Mouse (Mus musculus) cerebellum, postnatal 25 days (tissue): Measurements from ENCODE around the gene Mfsd11.
"Not testable (repeated sequence)": the region's sequence is repeated elsewhere in the genome, so short reads cannot be mapped to it uniquely, and the experiment has no call there.

ENCODE experiments used
- DNase-seq, 2 experiments: peaks; one replicate each; pipeline ENCODE4 v3.0.0; 2021; ENCODE audit warnings: mixed read lengths in 2 of 2

Mfsd11 gene

DNA sequence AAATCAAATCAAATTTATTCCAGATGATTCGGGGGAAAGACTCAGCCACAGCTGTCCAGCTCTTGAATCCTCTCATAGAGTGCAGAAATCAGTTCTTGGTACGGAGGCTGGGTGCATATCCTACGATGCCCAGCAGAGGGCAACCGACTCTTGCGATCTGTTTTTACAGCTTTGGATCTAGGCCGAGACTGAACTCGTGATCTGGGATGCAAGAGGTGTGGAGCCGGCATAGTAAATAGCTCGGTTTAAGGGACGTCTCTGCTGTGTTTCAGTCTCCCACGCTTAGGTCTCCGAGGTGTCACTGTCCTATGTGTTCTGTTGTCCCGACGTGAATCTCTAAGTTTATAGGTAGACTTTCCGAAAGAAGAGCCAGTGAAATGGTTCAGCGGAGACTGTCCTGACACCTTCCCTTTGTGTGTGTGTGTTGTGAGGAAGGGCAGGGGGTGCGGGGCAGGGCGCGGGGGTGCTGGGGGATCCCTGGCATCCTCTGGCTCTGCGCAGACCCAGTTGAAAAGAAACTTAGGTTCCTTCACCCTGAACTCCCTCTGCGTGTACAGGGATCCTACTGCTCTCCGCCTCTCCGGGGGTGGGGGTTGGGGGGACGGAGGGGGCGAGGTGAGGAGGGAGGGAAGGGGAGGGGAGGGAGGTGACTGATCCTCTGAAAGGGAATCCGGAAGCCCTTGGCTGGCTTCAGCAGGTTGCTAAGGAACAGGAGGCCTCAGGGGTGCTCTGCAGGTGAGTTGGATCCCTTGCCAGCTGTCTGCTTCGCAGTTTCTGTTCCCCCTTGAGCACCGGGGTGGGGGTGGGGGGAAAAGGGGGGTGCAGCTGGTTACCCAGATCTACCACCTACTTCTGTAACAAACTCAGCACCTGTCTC, 33.3 kb downstream of the Mfsd11 start:
- peak; percentile 85 to 90 for DNase-seq

DNA sequence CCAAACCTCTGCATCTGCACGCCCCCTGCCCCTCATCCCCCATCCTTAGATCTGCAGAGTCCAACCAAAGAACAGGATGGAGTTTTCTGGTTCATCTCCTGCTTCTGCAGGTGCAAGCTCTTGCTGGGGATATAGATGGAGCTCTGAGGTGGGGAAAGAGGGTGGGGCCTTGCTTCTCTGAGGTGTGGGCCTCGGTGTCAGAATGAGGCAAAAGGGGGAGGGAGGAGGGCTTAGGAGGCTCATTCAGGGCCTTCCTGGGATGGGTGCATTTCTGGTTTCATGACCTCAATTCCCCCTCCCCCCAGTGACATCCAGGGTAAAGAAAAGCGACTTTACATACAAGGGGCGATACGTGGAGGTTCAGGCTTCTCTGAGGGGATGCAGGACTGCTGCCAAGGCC, 34.9 kb downstream of the Mfsd11 start:
- no peak for DNase-seq

DNA sequence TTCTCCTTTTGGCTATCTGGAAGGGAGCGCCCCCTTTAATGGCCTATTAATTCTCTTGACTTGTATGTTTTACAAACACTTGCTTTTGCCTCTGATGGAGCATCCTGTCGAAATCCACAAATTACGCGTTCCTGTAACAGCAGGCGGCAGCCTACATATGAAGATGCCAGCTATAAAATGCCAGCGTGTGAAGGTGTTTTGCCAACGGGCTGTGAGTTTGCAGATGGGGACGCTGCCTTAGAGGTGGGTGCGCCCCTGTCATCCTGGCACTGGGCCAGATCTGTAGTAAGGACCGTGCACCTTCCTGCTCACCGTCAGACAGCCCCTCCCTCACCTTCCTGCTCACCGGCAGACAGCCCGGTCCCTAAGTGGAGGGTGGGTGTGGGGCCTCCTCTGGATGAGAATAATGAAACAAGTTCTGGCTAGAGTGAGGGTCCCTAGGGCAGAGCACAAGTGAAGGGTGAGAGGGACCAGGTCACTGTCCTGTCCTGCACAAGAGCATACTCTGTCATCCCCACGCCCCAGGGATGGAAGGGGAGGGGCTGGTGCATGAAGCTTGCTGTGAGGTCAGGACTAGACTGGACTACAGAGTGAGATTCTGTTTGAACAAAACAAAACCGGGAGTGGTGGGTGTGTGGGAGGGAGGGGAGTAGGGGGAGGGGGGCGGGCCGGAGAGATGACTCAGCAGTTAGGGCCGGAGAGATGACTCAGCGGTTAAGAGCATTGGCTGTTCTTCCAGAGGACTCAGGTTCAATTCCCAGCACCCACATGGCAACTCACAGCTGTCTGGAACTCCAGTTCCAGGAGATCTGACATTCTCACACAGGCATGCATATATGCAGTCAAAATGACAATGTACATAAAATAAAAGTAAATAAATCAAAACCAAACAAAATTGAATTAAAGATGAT, 41.5 kb downstream of the Mfsd11 start:
- DNase-seq, result peak in 1 of 2 experiments; percentile 28

DNA sequence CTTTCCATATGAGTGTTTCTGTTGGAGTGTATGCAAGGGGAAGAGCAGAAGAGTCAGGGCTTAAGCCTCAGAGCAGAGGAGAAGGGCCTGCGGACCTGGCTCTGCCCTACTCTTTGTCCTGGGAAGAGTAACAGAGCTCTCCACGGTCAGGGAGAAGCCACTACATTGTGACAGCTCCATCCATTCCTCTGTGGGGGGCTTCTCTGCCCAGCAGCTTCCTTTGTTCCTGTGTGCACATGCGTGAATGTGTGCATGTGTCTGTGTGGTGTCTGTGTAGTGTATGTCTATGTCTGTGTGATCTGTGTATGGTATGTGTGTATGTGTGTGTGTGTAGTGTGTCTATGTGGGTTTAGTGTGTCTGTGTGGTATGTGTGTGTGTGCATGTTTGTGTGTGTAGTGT, 43.2 kb downstream of the Mfsd11 start:
- no peak for DNase-seq

DNA sequence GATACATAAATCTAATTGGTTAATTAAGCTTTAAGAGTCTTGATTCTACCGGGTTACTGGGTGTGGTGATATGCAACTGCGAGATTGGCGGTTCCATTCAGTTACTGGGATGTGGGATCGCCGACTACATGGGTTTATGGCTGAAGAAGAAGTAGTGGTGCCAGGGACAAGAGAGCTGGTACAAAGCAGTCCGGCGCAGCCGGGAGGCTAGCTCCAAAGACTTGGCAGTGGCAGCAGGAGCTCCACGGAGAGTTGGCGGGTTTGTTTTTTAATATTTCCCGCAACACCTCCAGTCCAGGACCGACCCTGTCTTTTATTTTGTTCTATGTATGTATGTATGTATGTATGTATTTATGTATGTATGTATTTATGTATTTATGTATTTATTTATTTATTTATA, 47.0 kb downstream of the Mfsd11 start:
- peak in 1 of 2 experiments; percentile 33 for DNase-seq

DNA sequence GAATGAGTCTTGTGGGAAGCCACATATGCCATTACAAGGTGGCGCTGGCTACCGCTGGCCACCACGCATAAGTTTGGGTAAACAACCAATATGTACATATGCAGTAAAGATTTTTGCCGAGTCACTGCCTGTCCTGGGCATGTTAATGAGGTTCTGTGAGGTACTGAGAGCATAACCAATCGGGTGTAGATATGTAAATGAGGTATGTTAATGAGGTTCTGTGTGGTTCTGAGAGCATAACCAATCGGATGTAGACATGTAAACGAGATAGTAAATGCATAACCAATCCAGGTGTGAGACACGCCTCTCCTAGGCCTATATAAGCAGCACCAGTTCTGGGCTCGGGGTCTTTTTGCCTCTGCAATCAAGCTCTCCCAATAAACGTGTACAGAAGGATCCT, 50.3 kb downstream of the Mfsd11 start:
- DNase-seq, result not testable (repeated sequence)

DNA sequence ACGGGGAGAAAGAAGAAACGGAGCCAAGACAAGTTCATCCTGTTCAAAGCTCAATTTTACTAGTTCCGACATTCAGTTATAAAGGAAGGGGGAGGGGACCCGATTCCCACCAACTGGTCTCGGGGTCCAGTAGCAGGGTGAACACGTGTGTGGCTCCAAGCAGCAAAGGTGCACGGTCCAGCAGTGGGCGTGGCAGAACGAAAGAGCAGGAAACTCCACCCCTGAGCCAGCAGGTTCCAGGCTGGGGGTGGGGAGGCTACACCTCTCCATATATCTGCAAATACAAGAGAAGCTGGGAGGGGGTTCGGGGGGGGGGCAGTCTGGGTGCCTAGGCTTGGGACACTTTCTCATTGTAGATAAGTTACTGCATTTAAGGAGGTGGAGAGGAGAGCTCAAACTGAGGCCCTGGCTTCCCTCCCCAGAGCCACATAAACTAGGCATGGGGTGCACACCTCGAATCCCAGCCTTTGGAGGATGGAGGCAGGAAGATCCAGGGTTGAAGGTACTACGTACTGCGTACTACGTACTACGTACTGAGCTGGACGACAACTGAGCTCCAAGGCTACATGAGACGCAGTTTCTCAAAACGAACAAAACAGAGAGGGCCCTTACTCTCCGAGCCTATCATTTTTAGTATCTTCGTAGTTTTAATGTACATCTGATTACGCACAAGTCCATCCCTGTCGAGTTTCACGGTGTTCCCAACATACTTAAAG, 53.7 kb downstream of the Mfsd11 start:
- DNase-seq, result no peak

DNA sequence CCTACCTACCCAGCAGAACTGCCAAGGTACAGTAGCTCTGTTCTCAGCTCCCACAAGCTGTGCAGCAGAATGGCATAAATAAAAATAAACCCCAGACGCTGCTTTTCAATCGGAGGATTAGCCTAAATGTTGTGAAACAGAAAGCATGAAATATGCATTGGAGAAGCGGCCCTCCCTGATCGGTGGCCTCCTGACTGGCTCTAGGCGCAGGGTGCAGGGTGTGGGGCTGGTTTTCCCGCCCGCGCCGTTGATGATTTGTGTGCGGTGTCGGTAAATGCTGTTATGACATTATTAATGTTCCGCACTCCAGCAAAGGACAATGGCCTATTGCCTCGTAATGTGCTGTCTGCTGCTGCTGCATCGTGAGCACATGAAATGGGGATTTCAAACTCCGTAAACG, 61.3 kb downstream of the Mfsd11 start:
- DNase-seq, result no peak

DNA sequence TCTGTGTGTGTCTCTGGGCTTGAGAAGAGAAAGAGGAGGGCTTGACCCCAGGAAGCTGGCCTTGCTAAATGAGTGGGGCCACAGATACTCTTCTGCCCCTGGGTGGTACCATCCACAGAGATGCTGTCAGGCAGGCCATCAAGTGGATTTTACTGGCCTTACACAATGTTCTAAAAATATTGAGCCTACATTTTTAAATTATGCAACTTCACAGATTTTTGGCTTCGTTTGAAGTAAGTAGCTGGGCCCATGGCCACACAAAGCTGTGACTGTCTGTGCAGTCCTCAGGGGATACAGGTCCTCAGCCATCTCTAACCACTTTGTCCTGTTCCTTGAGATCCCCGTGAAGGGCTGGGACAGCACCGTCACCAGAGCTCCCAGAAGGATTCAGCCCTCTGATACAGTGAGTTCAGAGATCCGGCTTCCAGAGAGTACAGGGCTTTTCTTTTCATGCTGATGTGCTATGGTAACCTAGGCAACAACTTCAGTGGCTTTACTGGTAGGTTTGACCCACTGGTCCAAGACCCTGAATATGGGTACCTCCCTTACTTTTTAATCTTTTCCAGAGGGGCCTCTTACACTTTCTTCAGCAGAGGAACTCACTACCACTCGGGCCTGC, 62.1 kb downstream of the Mfsd11 start:
- DNase-seq, result no peak

DNA sequence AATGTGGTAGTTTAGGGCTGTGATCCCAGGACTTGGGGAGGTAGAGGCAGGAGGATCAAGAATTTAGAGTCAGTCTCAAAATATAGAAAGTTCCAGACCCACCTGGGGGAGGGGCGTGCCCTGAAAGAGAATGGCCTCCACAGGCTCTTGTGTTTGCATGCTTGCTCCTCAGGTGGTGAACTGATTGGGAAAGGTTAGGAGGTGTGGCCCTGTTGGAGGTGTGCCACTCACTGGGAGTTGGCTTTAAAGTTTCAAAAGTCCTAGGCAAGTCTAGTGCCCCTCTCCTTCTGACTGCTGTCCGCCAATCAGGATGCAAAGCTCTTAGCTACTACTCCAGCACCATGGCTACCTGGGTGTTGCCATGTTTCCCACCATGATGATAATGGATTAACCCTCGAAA, 63.0 kb downstream of the Mfsd11 start:
- no peak for DNase-seq

DNA sequence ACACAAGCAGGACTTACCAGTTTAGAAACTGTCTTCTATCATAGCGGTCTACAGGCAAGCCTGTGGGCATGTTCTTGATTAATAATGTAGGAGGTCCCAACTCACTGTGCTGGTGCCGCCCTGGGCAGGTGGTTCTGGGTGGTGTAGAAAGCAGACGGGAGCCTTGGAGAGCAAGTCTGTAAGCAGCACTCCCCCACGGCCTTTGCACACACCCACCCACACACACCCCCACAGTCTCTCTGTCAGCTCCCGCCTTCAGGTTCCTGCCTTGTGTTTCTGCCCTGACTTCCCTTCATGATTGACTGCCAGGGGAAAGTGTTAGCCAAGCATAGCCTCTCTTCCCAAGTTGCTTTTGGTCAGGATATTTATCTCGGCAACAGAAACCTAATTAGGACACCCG, 65.1 kb downstream of the Mfsd11 start:
- no peak for DNase-seq

DNA sequence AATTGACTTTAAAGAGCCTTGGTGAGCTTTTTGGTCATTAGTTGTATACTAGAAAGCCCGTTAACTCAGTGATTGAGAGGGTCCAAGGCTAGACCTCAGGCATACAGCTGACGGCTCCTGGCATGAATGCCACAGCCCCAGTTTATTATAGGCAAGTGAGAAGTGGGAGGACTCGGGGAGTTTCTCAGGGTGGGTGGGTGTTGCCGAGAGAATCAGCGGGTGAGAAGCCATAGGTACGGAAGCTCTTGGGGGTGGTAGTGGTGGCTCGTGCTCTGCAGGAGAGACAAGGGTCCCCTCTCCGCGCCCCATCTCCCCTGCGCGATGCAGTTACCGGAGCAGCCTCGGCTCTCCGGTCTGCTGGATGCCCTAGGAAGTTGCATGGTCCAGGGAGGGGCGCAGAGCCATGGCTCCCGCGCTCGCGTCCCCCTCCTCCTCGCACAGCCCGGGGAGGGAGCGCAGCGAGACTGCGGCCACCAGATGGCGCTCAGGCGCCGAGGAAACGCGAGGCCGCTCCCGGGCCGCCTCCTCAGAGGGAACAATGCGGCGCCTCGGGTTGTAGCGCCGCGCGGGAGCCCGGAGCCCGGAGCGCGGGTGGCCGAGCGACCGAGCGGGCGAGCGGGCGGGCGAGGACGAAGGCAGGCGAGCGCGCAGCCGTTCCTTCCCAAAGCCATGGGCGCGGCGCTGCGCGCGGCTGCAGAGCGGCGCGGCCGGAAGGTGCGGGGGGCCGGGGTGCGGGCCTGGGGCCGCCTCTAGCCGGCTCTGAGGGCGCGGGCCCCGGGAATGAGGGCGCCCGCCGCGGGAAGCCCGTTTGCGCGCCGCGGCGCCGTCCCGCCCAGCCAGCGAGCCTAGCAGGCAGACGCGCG, 66.3 kb downstream of the Mfsd11 start, which contains the start of gene Mgat5b:
Mgat5b (plus strand) TSS at position 541 of the 863 bp plus-strand sequence.
- peak; percentile 94 to 96 for DNase-seq

DNA sequence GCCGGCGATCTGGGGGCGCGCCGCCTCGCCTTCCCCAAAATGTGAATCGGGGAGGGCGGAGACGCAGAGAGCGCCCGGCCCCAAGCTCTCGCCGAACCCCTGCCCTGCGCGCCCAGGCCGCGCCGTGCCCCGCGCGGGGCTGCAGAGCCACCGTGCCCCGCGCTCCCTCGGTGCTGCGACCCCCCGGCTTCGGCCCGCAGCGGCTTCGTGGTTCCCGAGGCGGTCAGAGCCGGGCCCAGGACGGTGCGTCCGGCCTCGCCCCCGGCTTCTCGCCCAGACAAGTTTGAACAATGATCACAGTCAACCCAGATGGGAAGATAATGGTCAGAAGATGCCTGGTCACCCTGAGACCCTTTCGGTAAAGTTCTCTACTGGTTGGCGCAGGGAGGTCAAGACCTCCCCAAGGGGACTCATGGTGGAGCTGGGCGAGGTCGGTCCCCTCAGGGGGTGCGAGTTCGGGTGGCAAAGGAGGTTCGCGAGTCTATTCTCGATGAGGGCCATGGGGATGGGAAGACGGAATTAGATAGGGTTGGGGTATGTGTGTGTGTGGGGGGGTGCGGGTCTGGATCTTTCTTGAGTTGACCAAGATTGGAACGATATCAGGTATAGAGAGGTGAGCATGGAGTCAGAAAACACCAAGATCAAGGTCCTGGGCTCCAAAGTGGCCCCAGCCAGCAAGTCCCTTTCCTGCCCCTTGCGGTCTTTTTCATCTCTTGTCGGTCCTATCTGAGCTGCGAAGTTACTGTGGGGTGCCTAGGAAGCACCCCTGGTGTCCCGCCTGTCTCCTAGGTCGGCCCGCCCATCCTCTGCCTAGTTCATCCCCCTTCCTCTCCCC, 67.2 kb downstream of the Mfsd11 start:
- DNase-seq, result peak; percentile 23 to 27

DNA sequence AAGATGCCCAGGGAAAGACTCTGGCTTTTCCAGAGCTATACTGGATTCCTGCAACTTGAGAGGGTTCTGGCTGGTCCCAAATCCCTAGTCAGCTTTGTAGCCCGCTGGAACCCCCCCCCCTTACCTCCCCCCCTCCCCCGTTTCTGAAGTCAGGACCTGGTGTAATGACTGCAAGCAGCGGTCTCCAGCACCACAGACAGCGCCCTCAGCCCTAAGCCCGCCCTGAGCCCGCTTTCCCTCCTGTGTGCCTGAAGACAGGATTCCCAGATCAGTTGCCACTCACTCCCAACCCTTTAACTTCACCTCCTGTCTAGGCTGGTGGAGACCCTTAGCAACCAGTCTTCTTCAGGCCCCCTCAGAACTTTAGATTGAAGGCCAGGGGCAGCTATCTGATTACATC, 68.5 kb downstream of the Mfsd11 start:
- no peak for DNase-seq

DNA sequence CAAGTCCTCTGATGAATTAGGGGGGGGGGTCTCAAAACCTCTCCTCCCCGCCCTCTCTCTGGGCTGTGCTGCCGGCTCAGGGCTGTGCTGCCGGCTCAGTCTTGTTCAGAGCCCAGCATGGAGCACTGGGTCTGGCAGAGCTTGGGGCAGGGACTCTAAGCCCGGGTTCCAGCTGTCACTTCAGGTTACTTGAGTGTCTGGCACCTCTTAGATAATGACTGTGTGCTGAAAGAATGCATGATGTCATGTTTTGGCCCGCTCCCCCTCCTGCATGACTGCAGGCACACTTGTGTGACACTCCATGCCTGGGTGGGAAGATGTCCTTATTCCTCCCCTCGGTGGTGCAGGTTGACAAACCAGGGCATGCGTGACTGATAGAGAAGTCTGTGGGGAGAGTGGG, 69.8 kb downstream of the Mfsd11 start:
- peak; percentile 59 to 69 for DNase-seq
